Mouse (Mus musculus): Measurements from ENCODE around the gene Frk.
A peak's percentile ranks its signal among the peaks of the same experiment; 100 is the strongest.
"Not testable (repeated sequence)": the region's sequence is repeated elsewhere in the genome, so short reads cannot be mapped to it uniquely, and the experiment has no call there.

Frk gene

DNA sequence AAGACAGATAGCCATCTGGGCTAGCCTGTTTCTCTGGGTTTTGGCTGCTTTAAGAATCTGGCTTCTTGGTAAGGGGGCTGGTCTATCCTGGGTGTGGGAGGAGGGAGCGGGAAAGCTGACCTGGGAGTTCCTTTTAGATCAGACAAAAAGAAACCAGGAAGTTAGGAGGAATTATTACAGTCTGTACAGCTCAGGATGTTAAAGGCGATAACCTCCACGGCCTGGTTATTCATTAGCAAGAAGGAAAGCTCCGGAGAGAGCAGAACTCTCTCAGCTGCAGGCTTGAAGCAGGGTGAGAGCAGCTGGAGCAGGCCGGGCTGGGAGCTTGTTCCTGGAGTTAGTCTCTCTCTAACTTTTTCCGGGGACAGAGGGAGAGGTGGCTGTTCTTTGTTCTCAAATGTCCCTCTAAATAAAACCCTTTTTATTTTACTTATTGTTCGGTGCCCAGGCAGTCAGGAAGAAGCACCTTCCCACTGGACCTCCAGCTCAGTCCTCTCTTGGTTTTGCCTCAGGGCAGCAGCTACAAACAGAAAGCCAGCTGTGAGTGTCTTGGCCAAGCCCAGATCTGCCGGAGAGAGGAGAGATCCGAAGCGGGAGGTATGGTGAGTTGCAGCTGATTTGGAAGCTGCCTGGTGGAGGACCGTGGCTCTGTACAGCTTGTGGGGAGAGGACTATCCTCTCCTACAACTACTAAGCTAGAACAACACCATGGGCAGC is at the start of gene Frk:
TSS of gene Frk (plus strand) at position 103 of the 717 bp plus-strand sequence.
- no peak for DNase-seq (ENCODE audit: low read depth)

DNA sequence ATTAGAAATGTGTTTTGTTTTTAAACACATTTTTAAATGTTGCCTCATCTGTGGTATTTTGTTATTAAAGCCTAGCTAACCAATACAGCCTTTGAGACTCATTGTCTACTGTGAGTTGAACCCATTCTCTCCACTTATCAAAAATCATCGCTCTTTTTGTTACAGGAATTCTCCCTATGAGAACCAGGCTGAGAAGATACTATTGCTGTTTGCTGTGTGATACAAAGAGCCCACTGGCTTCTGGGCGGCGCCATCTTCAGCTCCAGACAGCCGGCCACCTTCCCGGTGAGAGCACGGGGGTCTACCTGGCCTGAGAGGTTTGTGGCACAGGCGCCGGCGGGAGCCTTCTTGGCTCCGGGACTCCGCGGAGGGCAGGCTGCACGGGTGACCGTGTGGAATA is 49.0 kb upstream of the Frk start:
- DNase-seq (ENCODE audit: low read depth), result not testable (repeated sequence)

DNA sequence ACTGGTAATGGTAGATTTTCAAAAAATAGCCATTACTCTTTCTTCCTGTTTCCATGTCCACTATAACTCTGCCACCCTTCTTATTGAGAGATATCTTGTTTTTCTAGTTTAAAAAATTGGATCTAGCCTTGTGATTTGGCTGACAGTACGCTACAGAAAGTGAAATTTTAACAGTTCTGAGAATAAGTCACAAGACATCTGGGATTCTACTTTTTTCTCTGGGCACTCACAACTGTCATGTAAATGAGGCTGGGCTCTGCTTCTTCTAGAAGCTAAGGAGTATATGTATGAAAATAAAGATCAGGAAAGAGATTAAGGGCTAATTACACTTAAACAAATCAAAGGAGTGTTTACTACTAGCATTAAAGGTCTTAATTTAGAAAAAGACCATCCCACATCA is 33.7 kb upstream of the Frk start:
- DNase-seq (ENCODE audit: low read depth), result no peak

DNA sequence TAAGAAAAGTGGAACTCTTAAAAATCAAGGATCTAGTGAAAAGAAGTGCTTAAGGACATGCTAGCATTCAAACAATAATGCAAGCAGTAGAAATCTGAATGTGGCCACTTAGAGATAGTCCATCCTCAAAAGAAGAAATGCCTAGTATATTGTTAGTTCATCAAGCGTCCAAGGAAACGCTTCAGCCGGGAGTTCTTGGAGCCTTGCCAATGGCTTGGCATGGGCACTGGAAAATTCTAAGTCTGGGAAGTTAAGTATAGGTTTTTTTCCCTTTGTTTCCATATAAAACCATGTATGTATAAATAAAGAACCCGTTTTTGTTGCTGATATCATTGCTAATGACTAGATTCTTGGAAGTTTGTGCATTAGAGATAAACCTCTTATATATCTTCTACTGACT is 21.7 kb upstream of the Frk start:
- DNase-seq (ENCODE audit: low read depth), result no peak

DNA sequence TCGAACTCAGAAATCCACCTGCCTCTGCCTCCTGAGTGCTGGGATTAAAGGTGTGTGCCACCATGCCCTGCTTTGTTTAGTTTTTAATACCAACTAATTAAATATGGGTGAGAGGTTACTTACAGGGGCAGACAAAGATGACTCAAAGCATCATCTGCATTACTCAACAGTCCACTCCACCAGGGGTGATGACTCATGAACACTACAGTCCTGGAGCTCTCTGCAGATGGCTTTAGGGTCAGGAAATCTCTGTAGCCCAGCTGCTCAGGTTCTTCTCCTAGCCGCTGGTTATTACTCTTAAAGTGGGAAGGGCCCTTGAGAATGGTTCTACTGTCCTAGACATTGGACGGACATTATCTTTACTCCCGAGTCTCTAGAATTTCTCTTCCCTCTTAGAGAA is 18.9 kb upstream of the Frk start:
- no peak for DNase-seq (ENCODE audit: low read depth)

DNA sequence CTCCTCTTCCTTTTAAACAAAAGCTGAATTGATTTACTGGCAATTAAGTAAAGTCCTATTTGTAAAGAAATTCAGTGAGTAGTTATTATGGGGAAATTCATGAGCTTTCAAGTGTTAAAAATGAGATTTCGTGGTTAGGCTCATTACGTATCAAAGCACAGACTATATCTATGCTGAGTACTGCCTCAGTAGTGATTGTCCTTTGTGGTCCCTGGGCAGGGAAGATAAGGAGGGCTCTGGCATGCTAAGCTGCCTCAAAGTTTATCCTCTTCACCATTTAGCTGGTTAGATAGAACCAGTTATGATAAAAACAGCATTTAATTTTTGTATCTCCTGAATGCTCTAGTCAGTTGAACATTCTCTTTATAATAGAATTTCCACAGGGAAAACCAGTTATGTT is 14.2 kb upstream of the Frk start:
- DNase-seq (ENCODE audit: low read depth), result no peak

DNA sequence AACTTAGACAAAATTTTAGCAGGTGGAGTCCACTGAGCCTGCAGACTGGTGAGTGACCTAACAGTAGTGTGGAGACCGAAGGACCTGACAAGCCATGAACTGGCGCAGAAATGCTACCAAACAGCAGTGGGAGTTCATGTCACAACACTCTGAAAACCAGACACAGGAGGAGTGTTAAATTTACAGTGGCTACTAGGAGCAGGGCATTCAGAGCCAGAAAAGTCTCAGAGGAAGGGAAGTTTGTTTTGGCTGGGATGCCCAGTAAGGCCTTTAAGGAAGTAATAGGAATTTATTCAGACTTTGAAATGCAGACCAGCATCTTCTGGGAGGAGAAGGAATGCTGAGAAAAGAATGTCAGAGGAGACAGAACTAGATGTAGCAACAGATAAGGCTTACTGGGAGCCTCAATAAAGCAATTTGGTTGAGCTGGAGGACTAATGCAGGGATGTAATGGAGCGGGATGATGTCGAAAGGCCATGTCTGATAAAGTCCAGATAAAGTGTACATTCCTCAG is 3.2 kb upstream of the Frk start:
- peak; percentile 58 for DNase-seq (ENCODE audit: low read depth)

DNA sequence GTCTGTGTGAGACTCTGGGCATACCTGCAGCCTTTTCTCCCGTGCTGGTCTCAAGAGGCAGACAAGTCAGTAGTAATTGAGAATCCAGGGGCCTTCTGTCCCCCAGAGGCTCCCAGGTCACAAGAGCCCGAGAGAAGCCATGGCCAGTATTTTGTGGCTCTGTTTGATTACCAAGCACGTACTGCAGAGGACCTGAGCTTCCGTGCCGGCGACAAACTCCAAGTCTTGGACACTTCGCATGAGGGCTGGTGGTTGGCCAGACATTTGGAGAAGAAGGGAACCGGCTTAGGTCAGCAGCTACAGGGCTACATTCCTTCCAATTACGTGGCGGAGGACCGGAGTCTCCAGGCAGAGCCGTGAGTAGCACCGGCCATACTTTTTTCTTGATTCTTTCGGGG is 814 bp downstream of the Frk start:
- DNase-seq (ENCODE audit: low read depth), result no peak

DNA sequence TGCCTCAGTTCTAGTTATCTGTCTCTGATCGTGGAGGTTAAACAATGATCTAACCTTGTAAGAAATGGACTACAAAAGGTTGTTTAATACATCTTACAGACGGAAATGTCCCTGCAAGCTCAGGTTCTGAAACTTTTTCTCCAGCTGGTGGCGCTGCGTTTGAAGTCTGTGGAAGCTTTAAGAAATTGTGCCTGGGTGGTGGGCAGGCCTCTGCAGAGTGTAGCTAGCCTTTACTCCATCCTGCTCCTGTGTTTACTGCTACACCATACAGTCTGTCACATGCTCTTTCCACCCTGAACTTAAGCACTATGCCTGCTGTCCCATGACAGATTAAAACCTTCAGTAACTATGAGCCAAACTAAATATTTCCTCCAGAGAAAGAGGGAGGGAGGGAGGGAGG is 1.9 kb downstream of the Frk start:
- peak; percentile 58 for DNase-seq (ENCODE audit: low read depth)

DNA sequence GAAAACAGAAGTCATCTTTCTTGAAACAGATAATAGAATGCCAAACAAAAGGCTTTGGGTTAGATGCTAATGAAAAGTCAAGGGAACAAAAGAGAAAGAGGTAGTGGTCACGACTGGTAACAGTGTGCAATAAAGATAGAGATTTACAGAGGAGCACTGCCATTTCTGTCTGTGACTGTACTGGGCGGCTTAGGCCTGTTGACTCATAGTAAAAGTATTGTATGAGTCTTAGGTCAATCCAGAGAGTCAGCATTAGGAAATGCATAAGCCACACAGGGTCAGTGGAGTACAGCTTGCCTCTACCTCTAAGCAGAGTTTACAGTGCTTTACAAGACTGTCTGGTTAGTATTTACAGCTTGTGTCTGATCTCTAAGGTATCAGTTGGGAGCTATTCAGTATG is 24.6 kb downstream of the Frk start:
- DNase-seq (ENCODE audit: low read depth), result peak; percentile 43

DNA sequence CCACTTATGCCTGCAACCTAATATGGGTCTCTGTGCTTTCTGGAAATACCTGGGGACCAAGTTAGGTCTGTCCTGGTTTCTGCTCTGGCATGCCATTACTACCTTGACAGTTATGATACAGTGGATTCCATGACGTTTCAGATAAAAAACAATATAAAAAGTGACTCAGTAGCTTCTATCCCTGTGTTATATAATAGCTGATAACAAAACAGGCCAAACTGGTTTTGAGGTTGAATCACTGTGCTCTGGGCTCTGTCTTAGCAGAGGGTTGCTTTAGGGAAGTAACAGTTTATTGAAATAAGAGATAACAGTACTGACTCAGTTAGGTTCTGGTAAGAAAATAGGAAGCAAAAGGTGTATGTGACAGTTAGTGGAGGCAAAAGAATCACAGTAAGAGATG is 25.4 kb downstream of the Frk start:
- DNase-seq (ENCODE audit: low read depth), result no peak

DNA sequence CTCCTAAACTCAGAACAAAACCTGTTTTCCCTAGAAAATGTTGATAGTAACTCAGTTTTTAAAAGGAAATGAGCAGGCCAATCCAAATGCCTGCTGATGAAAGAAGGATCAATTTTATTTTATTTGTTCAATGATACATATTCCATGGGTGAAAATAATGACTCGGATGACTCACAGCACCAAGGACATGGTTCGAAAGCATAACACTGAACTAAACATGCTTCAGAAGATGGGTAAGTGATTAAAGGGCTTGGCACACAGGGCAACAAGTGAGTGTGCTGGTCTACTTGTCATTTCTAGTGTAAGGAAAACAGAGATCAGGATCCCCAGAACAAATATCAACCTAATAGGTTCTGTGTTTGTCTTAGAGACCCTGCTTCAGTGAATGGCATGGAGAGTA is 26.1 kb downstream of the Frk start:
- no peak for DNase-seq (ENCODE audit: low read depth)

DNA sequence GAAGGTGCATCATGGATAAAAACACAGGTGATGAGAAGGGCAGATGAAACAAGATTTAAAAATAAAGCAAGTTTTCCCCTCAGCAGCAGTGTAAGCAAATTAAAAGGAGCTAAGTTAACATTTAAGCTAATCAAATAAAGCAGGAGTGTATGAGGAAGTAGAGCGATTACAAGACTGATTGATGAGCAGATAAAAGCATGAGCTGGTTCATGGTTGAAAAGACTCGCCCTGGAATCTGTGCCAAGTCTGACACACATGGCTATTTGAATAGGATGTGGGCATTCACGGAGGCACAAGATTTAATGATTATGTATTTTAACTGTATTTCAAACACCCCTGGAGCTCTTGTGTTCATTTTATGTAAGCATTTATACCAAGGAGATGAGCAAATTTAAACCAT is 28.0 kb downstream of the Frk start:
- no peak for DNase-seq (ENCODE audit: low read depth)

DNA sequence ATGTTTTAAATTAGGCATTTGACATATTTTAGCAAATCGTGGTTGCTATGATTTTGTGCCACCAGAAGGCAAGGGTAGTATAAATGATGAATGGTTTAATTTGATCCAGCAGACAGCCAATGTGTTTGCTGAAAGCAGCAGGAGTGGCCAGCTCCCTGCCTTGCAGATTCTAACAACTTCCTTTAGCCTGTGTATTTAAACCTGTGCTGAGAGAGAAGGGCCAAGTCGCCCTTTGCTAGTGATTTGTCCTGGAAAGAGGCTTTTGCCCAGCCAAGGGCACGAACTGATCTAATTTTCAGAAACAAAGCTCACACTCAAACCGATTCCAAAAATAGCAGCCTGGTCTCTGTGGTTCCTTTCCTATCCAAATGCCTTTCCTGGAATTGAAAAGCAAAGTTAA is 29.4 kb downstream of the Frk start:
- DNase-seq (ENCODE audit: low read depth), result peak; percentile 52

DNA sequence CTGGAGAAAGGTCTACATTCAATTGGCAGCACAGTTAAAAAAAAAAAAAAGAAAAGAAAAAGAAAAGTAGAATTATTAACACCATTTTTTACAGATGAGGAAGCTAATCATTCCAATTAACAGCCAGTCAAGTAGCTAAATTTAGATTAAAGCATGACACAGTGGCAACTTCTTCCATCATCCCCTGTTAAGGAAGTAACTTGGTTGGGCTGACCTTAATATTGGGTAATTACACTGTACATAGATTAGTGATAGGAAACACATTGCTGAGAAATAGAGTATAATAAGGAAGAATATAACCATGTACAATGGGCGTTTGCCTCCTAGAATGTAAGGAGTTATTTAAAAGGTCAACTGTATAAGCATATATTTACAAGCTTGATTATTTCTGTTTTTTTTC is 42.4 kb downstream of the Frk start:
- DNase-seq (ENCODE audit: low read depth), result no peak

DNA sequence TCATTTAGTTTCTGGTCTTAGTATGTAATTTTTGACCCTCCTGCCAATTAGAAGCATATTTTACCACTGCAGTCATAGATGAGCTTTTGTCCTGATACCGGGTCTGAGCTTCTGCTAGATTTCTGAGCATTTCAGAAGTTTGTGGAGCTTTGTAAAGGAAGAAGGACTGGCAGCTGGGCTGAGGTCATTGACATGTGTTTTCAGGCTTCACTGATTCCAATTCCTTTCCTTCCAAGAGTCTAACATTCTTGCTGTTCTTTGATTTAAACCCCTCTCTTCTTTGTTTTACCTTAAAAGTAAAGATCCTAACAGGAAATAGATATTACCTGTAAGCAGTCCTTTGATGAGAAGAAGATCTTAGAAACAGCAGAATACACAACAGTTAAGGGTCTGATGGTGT is 48.6 kb downstream of the Frk start:
- DNase-seq (ENCODE audit: low read depth), result no peak

DNA sequence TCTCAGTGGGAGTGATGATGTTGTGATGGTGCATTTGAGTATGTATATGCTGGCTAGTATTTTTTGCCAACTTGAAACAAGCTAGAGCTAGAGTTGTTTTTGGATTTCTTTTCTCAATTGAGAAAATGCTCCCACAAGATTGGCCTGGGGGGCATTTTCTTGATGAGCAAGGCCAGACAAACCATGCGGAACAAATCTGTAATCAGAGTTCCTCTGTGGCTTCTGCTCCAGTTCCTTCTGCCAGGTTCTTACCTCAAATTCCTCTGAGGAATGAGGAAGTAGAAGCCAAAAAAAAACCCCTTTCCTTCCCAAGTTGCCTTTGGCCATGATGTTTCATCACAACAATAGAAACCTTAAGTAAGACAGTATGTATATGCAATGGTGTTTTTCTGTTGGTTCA is 49.3 kb downstream of the Frk start:
- DNase-seq (ENCODE audit: low read depth), result no peak

DNA sequence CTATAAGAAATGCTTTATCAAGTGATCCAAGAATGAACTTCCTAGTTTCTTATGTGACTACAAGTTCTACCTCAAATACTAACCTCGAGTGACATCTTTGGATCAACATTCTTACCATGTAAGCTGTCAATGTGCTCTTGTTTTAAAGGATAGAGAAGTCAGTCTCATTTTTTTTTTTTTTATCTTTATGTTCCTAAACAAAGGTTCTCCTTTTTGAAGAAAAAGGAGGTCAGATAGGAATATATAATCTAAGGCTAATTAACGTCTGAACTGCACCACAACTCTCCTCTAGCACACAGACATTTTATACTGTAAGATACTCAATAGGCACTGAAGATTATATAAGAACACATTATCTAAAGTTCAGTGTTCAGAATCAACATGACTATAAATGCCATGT is 57.5 kb downstream of the Frk start:
- no peak for DNase-seq (ENCODE audit: low read depth)

DNA sequence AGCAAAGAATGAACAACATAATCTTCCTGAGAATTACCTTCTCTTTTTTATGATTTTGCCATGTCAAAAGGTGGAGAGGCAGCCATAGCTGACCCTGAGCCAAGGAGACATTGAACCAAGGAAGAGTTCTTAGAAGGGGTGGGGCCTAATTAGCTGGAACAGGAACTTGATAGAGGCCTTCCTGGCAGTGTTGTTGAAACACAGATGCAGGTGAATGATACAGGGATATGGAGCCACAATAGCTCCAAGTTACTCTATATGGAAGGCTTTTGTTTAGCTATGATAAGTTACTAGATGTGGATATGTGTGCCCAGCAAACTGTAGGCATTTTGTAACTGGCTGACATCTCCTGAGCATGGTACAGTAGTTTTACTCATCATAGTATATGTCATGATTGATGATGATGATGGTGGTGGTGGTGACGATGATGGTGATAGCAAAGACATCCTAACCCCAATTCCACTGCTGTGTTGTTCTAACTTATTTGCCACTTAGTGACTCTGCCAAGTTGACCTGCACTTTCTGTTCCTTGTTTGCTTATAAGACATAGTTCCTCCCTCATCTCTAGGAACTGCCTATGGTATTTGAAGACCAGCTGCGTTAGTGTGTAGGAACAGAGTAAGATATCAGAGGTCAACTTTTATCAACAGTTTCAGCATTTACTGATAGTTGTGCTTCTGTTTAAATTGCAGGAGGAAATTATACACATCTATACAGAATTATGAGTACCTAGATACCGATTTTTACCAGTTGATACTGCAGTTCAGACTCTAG is 58.7 kb downstream of the Frk start:
- DNase-seq (ENCODE audit: low read depth), result no peak

DNA sequence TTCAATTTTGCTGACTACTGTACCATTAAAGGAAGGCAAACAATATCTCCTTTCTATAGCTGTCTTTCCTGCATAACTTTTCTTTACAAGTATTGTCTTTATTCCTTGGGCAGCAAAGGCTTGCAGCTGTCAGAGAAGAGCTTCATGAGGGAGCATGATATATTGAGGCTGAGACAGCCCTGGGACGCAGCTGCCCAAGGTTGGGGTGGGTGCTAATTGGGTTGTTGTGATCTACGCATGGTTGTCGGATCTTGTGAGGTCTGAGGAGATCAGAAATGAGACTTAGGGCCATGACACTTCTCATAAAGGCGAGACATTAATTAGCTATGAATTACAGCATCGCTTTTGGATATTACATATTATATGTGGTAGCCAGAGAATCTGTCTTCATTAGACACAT is 67.4 kb downstream of the Frk start:
- no peak for DNase-seq (ENCODE audit: low read depth)

DNA sequence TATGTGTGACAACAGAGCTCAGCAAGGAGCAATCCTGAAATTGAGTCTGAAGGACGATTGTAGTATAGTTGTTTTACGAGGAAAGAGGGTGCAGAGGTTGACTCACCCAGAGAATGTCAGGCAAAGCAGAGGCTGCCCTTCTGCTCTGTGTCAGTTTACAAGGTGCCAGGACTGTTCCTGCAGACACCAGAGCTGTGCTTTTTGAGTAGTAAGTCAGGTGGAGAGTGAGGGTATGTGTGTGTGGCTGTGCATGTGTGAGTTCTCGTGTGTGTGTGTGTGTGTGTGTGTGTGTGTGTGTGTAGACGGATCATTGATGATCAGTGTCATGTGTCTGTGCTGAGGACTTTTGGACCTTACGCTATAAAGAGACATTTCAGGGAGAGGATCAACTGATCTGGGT is 68.4 kb downstream of the Frk start:
- no peak for DNase-seq (ENCODE audit: low read depth)

DNA sequence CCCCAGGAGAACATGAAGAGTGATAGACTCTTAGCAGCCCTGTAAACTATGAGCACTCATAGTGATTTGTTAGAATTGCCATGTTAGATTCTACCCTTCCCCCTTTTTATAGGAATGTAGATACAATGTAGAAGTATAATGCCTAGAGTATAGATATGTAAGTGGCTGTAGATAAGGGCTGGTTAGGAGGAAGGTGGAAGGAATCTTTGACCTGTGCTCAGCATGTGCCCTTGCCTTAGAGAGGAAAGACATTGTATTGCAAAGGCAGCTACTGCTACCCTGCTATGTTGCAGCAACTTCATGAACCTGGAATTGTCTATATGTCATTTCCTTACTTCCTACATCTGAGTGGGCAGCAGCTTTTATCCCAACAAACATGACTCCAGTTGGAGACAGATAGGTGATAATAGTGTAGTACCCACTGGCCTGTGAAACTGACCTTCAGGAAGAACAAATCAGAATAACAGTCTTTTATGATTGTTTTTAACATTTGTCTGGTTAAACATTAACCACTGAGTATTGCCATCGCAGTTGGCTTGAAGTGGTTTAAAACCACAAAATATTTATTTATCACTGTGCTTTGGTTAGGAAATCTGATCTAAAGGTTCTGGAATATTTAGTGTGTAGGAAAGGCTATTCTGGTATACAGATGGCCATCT is 80.4 kb downstream of the Frk start:
- no peak for DNase-seq (ENCODE audit: low read depth)

DNA sequence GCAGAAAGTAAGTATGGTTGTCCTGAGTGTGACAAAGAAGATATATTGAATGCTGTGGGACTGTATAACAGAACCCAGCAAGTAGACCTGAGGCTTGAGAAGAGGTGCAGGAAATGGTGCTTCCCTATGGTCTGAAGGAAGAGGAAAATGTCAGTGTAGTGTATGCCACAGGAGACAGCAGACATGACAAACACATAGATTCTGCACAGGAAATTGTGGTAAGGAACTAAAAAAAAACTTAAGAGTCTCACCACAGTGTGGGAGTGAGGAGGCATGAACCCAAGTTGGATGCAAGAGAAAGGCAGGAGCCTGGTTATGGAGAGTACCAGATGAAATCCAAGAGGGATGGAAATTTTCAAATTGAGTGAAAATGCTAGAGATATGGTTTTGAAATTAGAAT is 132.3 kb downstream of the Frk start:
- DNase-seq (ENCODE audit: low read depth), result no peak
